Mouse (Mus musculus) c-Kit-negative CD71-positive TER-119-positive erythroid progenitor cells, embryonic 14.5 days (primary cell): ENCODE measurements around the gene Aar2.
"Not testable (repeated sequence)": the region's sequence is repeated elsewhere in the genome, so short reads cannot be mapped to it uniquely, and the experiment has no call there.

ENCODE experiments used
- DNase-seq: peaks from one replicate; pipeline ENCODE4 v3.0.0-alpha.2; 2013; ENCODE audit warnings: low read depth, low spot score

The Aar2 gene

GRCm38 (mm10) chr2:156547123-156547891 is at the start of gene Aar2:
Gene Aar2 (plus strand): TSS chr2:156547584.
- DNase-seq = peak; percentile 72

DNA sequence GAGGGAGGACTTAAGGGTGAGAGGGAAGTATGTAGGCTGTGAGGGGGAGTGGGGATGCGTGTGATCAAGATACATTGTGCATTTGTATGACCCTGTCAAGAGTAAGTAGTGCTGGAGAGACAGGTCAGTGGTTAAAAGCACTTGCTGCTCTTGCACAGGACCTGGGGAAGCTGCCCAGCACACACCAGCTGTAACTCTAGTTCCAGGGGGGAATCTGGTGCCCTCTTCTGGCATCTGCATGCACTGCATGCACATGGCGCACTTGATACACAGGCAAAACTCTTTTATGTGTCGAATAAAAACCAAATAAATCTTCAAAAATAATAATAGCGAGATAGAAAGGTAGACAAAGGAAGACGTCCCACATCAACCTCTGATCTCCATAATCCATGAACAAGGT is 49.5 kb upstream of the Aar2 start:
- DNase-seq = peak; percentile 51

- no peak for DNase-seq
These were observed 46.4 kb upstream of the Aar2 start for GRCm38 (mm10) chr2:156501025-156501424.

DNA sequence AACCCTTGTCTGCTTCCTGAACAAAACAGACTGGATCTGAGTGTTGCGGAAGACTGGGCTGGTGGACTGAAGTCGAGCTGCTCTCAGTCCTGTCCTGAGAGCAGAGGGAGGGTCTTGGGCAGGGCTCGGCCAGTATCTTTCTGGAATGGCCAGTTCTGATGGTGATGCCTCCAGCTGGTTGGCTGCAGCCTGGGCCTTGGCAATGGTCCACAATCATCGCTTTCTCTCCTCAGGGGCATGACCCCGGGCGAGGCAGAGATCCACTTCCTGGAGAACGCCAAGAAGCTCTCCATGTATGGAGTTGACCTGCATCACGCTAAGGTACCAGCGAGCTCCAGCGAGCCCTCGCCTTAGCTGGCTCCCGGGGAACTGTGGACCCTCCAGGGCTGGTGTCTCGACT is 41.9 kb upstream of the Aar2 start:
- DNase-seq = no peak

DNA sequence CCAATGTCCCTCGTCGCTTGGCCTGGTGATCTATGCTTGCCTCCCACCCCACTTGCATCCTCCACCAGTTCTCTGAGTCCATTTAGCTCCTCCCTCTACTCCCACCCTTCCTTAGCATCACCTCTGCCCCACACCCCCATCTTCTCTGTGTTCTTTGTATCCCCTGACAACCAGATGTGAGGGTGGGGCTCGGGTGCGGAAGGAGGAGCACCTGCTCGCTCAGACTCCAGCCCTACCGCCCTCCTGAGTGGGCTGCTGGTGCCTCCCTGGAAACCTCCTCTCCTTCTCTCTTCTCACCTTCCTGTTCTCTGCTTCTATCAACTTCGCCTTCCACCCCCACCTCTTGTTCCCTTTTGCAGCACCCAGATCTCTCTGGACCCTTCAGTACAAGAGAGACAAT is 35.4 kb upstream of the Aar2 start:
- no peak for DNase-seq

DNA sequence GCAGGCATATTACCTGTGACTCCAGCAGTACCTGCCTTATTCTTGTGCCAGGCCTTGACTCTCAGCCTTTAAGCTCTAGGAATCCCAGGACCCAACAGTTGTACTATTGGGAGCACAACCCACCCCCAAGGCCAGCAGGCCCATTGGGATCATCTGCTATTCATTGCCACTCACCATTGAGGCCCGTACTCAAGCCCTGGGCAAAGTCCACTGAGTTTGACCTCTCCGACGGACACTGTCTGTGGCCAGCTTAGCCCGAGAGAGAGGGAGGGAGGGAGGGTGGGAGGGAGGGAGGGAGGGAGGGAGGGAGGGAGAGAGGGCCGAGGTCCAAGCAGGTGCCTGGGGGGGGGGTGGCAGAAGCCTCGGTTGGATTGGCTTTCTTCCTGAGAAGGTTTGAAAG is 34.8 kb upstream of the Aar2 start:
- no peak for DNase-seq

DNA sequence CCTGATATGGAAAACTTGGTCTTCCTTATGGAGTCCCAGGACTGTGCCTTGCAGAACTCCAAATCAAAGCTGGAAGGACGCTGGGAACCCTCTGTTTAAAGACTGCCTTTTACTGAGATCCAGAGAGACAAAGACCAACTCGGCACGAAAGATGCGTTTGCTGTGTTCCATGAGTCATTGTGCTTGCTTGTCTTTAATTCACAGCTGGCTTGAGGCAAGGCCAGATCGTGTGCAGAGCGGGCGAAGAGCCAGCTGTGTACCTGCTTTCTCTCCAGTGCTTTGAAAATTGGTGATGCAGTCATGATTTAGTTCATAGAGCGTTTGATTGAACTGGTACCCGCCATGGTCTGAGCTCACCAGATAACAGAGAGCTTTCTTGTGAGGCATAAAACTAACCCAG is 32.3 kb upstream of the Aar2 start:
- no peak for DNase-seq

- DNase-seq = peak; percentile 42
These were observed 31.7 kb upstream of the Aar2 start for GRCm38 (mm10) chr2:156515565-156516185.

GRCm38 (mm10) chr2:156516678-156517077 is 30.7 kb upstream of the Aar2 start:
- DNase-seq = not testable (repeated sequence)

GRCm38 (mm10) chr2:156518306-156518705 is 29.1 kb upstream of the Aar2 start:
- no peak for DNase-seq

- DNase-seq = no peak
These were observed 27.8 kb upstream of the Aar2 start for GRCm38 (mm10) chr2:156519584-156519983.

DNA sequence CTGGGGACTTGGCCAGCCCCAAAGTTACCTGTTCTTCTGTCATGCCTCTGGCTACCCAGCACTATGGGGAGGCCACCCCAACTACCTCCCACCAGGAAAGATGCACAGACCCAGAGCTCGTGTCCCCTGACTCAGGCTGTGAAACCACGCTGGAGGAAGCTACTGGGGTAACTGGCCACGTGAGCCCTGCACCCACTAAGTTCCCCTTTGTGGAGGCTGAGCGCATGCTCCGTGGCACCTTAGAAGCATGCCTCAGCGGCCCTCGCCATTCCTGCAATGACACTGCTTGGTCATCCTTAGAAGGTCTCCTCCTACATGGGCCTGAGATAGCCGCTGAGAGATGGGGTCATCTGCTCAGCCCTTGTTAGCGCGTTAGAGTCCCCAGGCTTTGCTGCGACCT is 24.4 kb upstream of the Aar2 start:
- DNase-seq = no peak

GRCm38 (mm10) chr2:156524078-156524477 is 23.3 kb upstream of the Aar2 start:
- no peak for DNase-seq

GRCm38 (mm10) chr2:156529726-156530125 is 17.7 kb upstream of the Aar2 start:
- peak; percentile 35 for DNase-seq

DNA sequence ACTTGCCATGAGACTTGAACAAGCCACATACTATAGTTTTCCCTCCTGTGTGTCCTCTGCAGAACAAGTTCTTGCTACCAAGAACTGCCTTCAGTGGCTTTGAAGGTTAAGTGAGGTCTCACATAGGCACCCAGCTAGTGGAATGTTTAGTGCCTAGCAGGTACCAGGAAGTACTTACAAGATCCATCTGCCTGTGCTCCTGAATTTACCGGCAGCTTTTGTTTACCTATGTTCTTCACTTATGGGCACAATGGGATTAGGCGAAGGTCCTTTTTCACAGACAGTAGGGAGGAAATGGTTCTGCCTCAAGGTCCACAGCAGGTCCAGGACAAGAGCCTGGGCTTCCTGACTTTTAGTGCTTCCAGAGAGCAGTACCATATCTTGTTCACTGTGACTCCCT is 14.2 kb upstream of the Aar2 start:
- DNase-seq = no peak

- DNase-seq = no peak
These were observed 8.4 kb upstream of the Aar2 start for GRCm38 (mm10) chr2:156538817-156539555.

DNA sequence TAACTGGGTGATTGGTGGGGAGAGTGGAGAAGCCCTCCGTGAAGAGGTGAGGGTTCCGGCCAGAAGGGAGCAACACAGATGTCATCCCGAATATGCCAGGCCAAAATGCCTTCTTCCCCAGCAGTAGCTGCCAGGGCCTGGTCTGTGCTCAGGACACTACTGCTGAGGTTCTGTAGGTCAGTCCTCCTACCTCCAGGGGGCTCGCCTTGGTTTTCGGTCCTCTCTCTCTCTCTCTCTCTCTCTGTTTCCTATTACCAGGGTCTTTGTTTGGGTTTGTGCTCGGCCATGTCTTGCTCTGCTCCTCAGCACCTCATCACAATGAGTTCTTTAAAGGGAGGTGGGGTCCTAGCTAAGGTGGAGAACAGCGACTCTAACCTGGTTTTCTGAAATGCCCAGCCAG is 6.4 kb upstream of the Aar2 start:
- no peak for DNase-seq

GRCm38 (mm10) chr2:156542410-156542809 is 5.0 kb upstream of the Aar2 start:
- no peak for DNase-seq

DNA sequence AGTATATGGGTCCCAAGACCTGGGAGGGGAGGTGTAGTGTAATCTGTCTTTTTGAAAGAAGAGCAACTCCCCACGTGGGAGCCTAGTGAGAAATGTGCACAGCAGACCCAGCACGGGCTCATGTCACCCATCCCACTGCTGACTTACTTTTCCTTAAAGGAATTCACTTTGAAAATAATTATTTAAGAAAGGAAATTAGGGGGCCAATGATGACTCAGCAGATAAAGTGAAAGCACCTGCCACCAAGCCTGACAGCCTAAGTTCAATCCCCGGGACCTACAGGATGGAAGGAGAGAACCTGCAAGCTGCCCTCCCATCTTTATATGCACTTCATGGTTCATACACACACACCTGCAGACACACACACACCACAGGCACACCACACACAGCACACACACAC is 3.6 kb upstream of the Aar2 start:
- no peak for DNase-seq

DNA sequence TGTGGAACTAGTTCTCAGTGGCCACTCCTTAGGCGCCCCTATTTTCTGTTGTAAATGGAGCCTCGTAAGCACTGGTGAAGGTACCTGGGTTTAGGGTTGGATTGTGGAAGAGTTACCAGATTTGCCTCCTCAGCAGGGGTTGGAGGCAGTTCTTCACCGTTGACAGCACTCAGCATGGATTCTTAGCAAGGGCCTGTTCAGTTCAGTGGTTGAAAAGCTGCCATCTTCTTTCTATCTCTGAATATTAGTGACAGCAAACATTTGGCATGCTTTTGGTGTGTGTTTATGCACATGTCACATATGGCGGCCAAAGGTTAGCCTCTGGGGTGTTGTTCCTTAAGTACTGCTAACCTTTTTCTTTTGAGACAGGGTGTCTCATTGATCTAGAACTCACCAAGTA is 5.0 kb downstream of the Aar2 start:
- no peak for DNase-seq

DNA sequence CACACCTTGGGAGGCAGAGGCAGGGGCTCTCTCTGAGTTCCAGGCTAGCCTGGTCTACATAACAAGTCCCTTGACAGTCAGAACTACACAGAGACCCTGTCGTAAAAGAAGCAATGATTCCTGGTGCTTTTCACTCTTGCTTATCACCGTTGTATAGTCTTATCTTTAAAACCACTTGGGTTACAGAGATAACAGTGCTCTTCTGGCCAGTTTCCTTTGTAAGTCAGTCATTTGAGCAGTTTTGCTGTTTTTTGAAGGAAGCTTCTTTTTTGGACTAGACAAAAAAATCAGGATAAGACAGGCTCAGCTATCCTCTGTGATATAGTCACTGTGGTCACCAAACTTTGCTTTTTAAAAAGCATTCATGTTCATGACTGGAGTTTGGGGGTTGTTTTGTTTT is 14.4 kb downstream of the Aar2 start:
- no peak for DNase-seq

DNA sequence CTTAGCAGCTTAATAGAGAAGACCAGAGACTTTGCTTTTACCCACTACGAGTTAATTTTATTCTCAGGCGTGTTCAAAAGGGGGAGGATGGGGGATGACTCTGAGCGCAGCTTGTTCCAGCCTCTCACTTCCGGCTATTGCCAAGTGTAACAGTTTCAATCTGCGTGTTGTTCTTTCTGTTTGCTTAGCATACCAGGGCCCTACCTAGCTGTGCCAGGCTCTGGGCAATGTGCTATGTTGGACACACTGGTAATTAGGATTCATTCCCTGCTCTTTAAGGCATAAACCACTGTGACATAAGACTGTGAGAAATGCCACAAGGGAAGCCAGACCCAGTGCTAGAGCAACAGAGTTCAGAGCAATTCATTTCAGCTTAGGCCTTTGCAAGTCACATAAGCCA is 16.2 kb downstream of the Aar2 start:
- no peak for DNase-seq

DNA sequence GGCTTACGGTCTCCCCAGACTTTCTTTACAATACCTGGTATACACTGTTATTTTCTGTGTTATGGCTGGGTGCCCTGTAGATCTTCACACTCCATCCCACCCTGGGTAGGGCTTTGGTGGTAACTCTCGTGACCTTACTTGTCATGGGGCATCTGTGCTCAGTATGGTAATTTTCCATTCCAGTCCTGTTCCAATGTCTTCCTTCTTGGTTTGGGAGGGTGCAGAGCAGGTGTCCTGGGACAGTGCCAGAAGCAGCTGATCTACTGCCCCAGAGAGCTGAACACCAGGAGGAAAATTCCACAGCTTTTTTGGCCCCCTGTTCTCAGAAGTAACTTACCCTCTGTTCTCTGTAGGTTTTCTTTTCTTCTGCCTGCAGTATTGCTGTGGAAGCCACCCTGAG is 19.1 kb downstream of the Aar2 start:
- DNase-seq = no peak
